Mouse (Mus musculus) intestine, embryonic 16.5 days (tissue): ENCODE measurements around the gene Fbxo31. TPM values are rescaled to one million over a fixed set of nuclear protein-coding genes. Genes with fewer than 3 reads are reported as not detected.

Experiments used
- ATAC-seq: fragments of 200-750 bp; cut with Nextera tagmentation; 2 replicates; pipeline ENCODE4 v1.8.0; 2017; ENCODE audit warnings: moderate TSS enrichment, moderate library complexity
- H3K27ac ChIP-seq: fragments of 300-500 bp; sonication (generic); 2 replicates; pipeline ENCODE4 v1.5.1; 2014; ENCODE audit warnings: mild to moderate bottlenecking, low read length
- H3K27me3 ChIP-seq: fragments of 300-500 bp; sonication (generic); replicated peaks from 2 replicates; pipeline ENCODE4 v1.6.1; 2014; ENCODE audit warnings: low read length, control low read depth, mixed read lengths; ENCODE audit not compliant: control insufficient read depth, insufficient read depth
- H3K36me3 ChIP-seq: fragments of 300-500 bp; sonication (generic); 2 replicates; pipeline ENCODE4 v1.6.1; 2014; ENCODE audit warnings: low read length, control low read depth; ENCODE audit not compliant: control insufficient read depth, insufficient read depth
- H3K4me1 ChIP-seq: fragments of 300-500 bp; sonication (generic); 2 replicates; pipeline ENCODE4 v1.6.1; 2014; ENCODE audit warnings: low read length, control low read depth, mixed read lengths; ENCODE audit not compliant: control insufficient read depth, insufficient read depth
- H3K4me2 ChIP-seq: fragments of 300-500 bp; sonication (generic); 2 replicates; pipeline ENCODE4 v1.6.1; 2014; ENCODE audit warnings: low read depth, low read length, control low read depth
- H3K4me3 ChIP-seq: fragments of 300-500 bp; sonication (generic); 2 replicates; pipeline ENCODE4 v1.5.1; 2014; ENCODE audit warnings: mild to moderate bottlenecking, low read length
- H3K9ac ChIP-seq: fragments of 300-500 bp; sonication (generic); 2 replicates; pipeline ENCODE4 v1.6.1; 2014; ENCODE audit warnings: low read depth, low read length
- H3K9me3 ChIP-seq: fragments of 300-500 bp; sonication (generic); 2 replicates; pipeline ENCODE4 v1.6.1; 2016; ENCODE audit warnings: low read length, control low read depth; ENCODE audit not compliant: control insufficient read depth
- WGBS: fragments of 180-500 bp; shearing (Covaris S2); extraction: QIAGEN DNeasy Blood & Tissue Kit; methylation state at CpG from one replicate; pipeline ENCODE4 v1.1.7; 2014; 5-methylcytosine and 5-hydroxymethylcytosine counted together
- polyA plus RNA-seq: library from polyadenylated mRNA; unstranded; fragments of >200 nt; fragmentation: Nextera tagmentation; extraction: Ambion mirVana; gene quantifications from 2 replicates; pipeline ENCODE4 v1.2.1, GENCODE M21; 2015

Fbxo31 gene
- polyA plus RNA-seq, result 8.6 and 10.6 TPM in 2 replicates

- H3K4me2 ChIP-seq, result peak within 1 kb of the TSS; percentile 89
- H3K4me1 ChIP-seq, result peaks cover 28% of the 10 kb centered on the region
- no peaks in the 10 kb centered on the region for H3K9me3 ChIP-seq
- peak within 1 kb of the TSS; percentile 35 for H3K27ac ChIP-seq
- 1% methylated on average over 63 of the region's 63 CpGs for WGBS
- ATAC-seq, result peak; percentile 96
- H3K27me3 ChIP-seq, result no peaks in the 10 kb centered on the region
- H3K36me3 ChIP-seq, result no peaks in the 10 kb centered on the region
- peak within 1 kb of the TSS; percentile 92 for H3K4me3 ChIP-seq
- peak within 1 kb of the TSS; percentile 89 for H3K9ac ChIP-seq
Measured at GRCm38 (mm10) chr8:121578676-121579451, at the start of gene Fbxo31. TSS of gene Fbxo31 (minus strand) at chr8:121578806.

GRCm38 (mm10) chr8:121623043-121623442, 44.4 kb upstream of the Fbxo31 start:
- no peak overlapping the region for H3K9ac ChIP-seq
- 0 out of 2 replicates have a peak, but pooled peaks cover 1% of the 10 kb centered on the region for H3K9me3 ChIP-seq
- no peak overlapping the region for H3K4me3 ChIP-seq
- no peak overlapping the region for H3K27ac ChIP-seq
- ATAC-seq, result no peak
- WGBS, result 85% methylated on average over 8 of the region's 8 CpGs
- no peak overlapping the region for H3K4me2 ChIP-seq
- H3K27me3 ChIP-seq, result no peaks in the 10 kb centered on the region
- peaks cover 25% of the 10 kb centered on the region for H3K4me1 ChIP-seq
- peaks cover 4% of the 10 kb centered on the region for H3K36me3 ChIP-seq

GRCm38 (mm10) chr8:121621879-121622278, 43.3 kb upstream of the Fbxo31 start:
- no peak overlapping the region for H3K9ac ChIP-seq
- no peak overlapping the region for H3K4me2 ChIP-seq
- H3K36me3 ChIP-seq, result no peaks in the 10 kb centered on the region
- peaks cover 25% of the 10 kb centered on the region for H3K4me1 ChIP-seq
- no peak overlapping the region for H3K4me3 ChIP-seq
- ATAC-seq, result no peak
- 81% methylated on average over 1 of the region's 1 CpGs for WGBS
- no peak overlapping the region for H3K27ac ChIP-seq
- H3K9me3 ChIP-seq, result no peaks in the 10 kb centered on the region
- H3K27me3 ChIP-seq, result no peaks in the 10 kb centered on the region

- Histone ChIP-seq H3K36me3 (no peaks in the 10 kb centered on the region; the same call in 1 of the 2 replicates), H3K9me3 (no peaks in the 10 kb centered on the region), H3K9ac (peak overlapping the region; percentile 19; the same call in 1 of the 2 replicates), H3K4me3 (no peak overlapping the region), H3K27me3 (no peaks in the 10 kb centered on the region), H3K4me1 (peaks cover 25% of the 10 kb centered on the region), H3K4me2 (no peak overlapping the region), H3K27ac (no peak overlapping the region; the same call in 1 of the 2 replicates)
- no peak; the same call in 1 of the 2 replicates for ATAC-seq
- WGBS, result 77% methylated on average over 12 of the region's 12 CpGs
Measured at GRCm38 (mm10) chr8:121620801-121621516, 42.4 kb upstream of the Fbxo31 start.

- peak; percentile 83 for ATAC-seq
- Histone ChIP-seq H3K4me3 (no peak overlapping the region), H3K36me3 (no peaks in the 10 kb centered on the region; the same call in 1 of the 2 replicates), H3K9ac (no peak overlapping the region), H3K4me2 (no peak overlapping the region), H3K9me3 (no peaks in the 10 kb centered on the region), H3K27me3 (no peaks in the 10 kb centered on the region), H3K4me1 (peaks cover 25% of the 10 kb centered on the region), H3K27ac (peak overlapping the region; percentile 68)
- WGBS, result 49% methylated on average over 7 of the region's 7 CpGs
Measured at GRCm38 (mm10) chr8:121619401-121619995, 40.9 kb upstream of the Fbxo31 start.

GRCm38 (mm10) chr8:121613419-121613818, 34.8 kb upstream of the Fbxo31 start:
- no peaks in the 10 kb centered on the region for H3K9me3 ChIP-seq
- peaks cover 7% of the 10 kb centered on the region for H3K36me3 ChIP-seq
- H3K4me2 ChIP-seq, result no peak overlapping the region
- H3K27ac ChIP-seq, result no peak overlapping the region
- no peaks in the 10 kb centered on the region for H3K4me1 ChIP-seq
- H3K27me3 ChIP-seq, result no peaks in the 10 kb centered on the region
- no peak overlapping the region for H3K4me3 ChIP-seq
- H3K9ac ChIP-seq, result no peak overlapping the region
- ATAC-seq, result no peak

GRCm38 (mm10) chr8:121609916-121610315, 31.3 kb upstream of the Fbxo31 start:
- no peak for ATAC-seq
- H3K9me3 ChIP-seq, result no peaks in the 10 kb centered on the region

GRCm38 (mm10) chr8:121609251-121609650, 30.6 kb upstream of the Fbxo31 start:
- H3K27ac ChIP-seq, result no peak overlapping the region
- no peak overlapping the region for H3K9ac ChIP-seq
- H3K27me3 ChIP-seq, result no peaks in the 10 kb centered on the region
- H3K36me3 ChIP-seq, result peaks cover 24% of the 10 kb centered on the region
- 91% methylated on average over 15 of the region's 15 CpGs for WGBS
- H3K4me2 ChIP-seq, result no peak overlapping the region
- ATAC-seq, result no peak
- H3K9me3 ChIP-seq, result no peaks in the 10 kb centered on the region
- no peak overlapping the region for H3K4me3 ChIP-seq
- H3K4me1 ChIP-seq, result no peaks in the 10 kb centered on the region

More at GRCm38 (mm10) chr8:121609916-121610315, 31.3 kb upstream of the Fbxo31 start:
- peaks cover 18% of the 10 kb centered on the region for H3K36me3 ChIP-seq
- H3K4me1 ChIP-seq, result no peaks in the 10 kb centered on the region
- WGBS, result 88% methylated on average over 11 of the region's 11 CpGs
- H3K4me2 ChIP-seq, result no peak overlapping the region
- H3K27ac ChIP-seq, result no peak overlapping the region
- H3K9ac ChIP-seq, result no peak overlapping the region
- H3K4me3 ChIP-seq, result no peak overlapping the region
- H3K27me3 ChIP-seq, result no peaks in the 10 kb centered on the region

GRCm38 (mm10) chr8:121607661-121608060, 29.1 kb upstream of the Fbxo31 start:
- no peak overlapping the region for H3K27ac ChIP-seq
- H3K4me1 ChIP-seq, result no peaks in the 10 kb centered on the region
- no peak overlapping the region for H3K4me2 ChIP-seq
- 79% methylated on average over 5 of the region's 5 CpGs for WGBS
- H3K27me3 ChIP-seq, result no peaks in the 10 kb centered on the region
- ATAC-seq, result no peak
- H3K4me3 ChIP-seq, result no peak overlapping the region
- H3K9me3 ChIP-seq, result no peaks in the 10 kb centered on the region
- peaks cover 30% of the 10 kb centered on the region for H3K36me3 ChIP-seq
- no peak overlapping the region for H3K9ac ChIP-seq
